Mouse (Mus musculus): ENCODE data around the gene Rasal2. TPM values are rescaled to one million over a fixed set of nuclear protein-coding genes. Genes with fewer than 3 reads are reported as not detected.

Gene Rasal2
- polyA plus RNA-seq (2015; fragmentation: Nextera tagmentation; extraction: Ambion mirVana), result 12.4 and 12.8 TPM in 2 replicates

GRCm38 (mm10) chr1:157412454-157413369, at the start of gene Rasal2:
Rasal2 (minus strand) TSS chr1:157412595.
- Histone ChIP-seq H3K4me1 (no peaks in the 10 kb centered on the region; the same call in 1 of the 2 replicates), H3K4me3 (peak within 1 kb of the TSS; percentile 76), H3K27ac (peak within 1 kb of the TSS; percentile 91), H3K4me2 (peak within 1 kb of the TSS; percentile 88), H3K36me3 (no peaks in the 10 kb centered on the region), H3K9me3 (no peaks in the 10 kb centered on the region), H3K9ac (peak within 1 kb of the TSS; percentile 62), H3K27me3 (no peaks in the 10 kb centered on the region)
- WGBS, result 1% methylated on average over 62 of the region's 62 CpGs
- peak; percentile 98 for ATAC-seq (ENCODE audit: insufficient number of reproducible peaks, low FRiP score, low TSS enrichment, low read depth)

GRCm38 (mm10) chr1:157461276-157461675, 48.9 kb upstream of the Rasal2 start:
- Histone ChIP-seq H3K27ac (no peak overlapping the region), H3K9me3 (no peaks in the 10 kb centered on the region), H3K9ac (no peak overlapping the region), H3K4me3 (no peak overlapping the region), H3K4me1 (peaks cover 6% of the 10 kb centered on the region), H3K4me2 (no peak overlapping the region), H3K36me3 (no peaks in the 10 kb centered on the region), H3K27me3 (no peaks in the 10 kb centered on the region)
- ATAC-seq (ENCODE audit: insufficient number of reproducible peaks, low FRiP score, low TSS enrichment, low read depth), result no peak
- 89% methylated on average over 5 of the region's 5 CpGs for WGBS

- WGBS, result 83% methylated on average over 5 of the region's 5 CpGs
- H3K4me1 ChIP-seq, result peaks cover 6% of the 10 kb centered on the region
These were observed 47.5 kb upstream of the Rasal2 start for GRCm38 (mm10) chr1:157459904-157460303.

GRCm38 (mm10) chr1:157458421-157459208, 46.2 kb upstream of the Rasal2 start, which contains the start of gene Cryzl2:
Cryzl2 (plus strand) TSS chr1:157458577.
- Histone ChIP-seq H3K4me3 (peak within 1 kb of the TSS; percentile 28), H3K36me3 (no peaks in the 10 kb centered on the region), H3K9me3 (no peaks in the 10 kb centered on the region), H3K27me3 (no peaks in the 10 kb centered on the region), H3K9ac (no peak within 1 kb of the TSS), H3K4me2 (peak within 1 kb of the TSS; percentile 41), H3K4me1 (peaks cover 6% of the 10 kb centered on the region), H3K27ac (no peak within 1 kb of the TSS)
- 0 out of 2 replicates have a peak, but pooled peaks have one; percentile 49 for ATAC-seq (ENCODE audit: insufficient number of reproducible peaks, low FRiP score, low TSS enrichment, low read depth)
- 17% methylated on average over 27 of the region's 29 CpGs for WGBS

More at GRCm38 (mm10) chr1:157459904-157460303, 47.5 kb upstream of the Rasal2 start:
- Histone ChIP-seq H3K9ac (no peak overlapping the region), H3K27me3 (no peaks in the 10 kb centered on the region), H3K4me3 (no peak overlapping the region), H3K4me2 (no peak overlapping the region), H3K36me3 (no peaks in the 10 kb centered on the region), H3K27ac (no peak overlapping the region), H3K9me3 (no peaks in the 10 kb centered on the region)
- no peak for ATAC-seq (ENCODE audit: insufficient number of reproducible peaks, low FRiP score, low TSS enrichment, low read depth)

GRCm38 (mm10) chr1:157457789-157458188, 45.4 kb upstream of the Rasal2 start:
- Histone ChIP-seq H3K9me3 (no peaks in the 10 kb centered on the region), H3K27me3 (no peaks in the 10 kb centered on the region), H3K4me3 (no peak overlapping the region), H3K36me3 (no peaks in the 10 kb centered on the region), H3K4me1 (peaks cover 6% of the 10 kb centered on the region), H3K4me2 (no peak overlapping the region), H3K27ac (no peak overlapping the region), H3K9ac (no peak overlapping the region)
- ATAC-seq (ENCODE audit: insufficient number of reproducible peaks, low FRiP score, low TSS enrichment, low read depth), result no peak
- whole genome bisulfite sequencing, result 83% methylated on average over 3 of the region's 3 CpGs

GRCm38 (mm10) chr1:157454876-157455275, 42.5 kb upstream of the Rasal2 start:
- no peaks in the 10 kb centered on the region for H3K27me3 ChIP-seq
- peaks cover 9% of the 10 kb centered on the region for H3K4me1 ChIP-seq
- 74% methylated on average over 6 of the region's 6 CpGs for WGBS
- no peak overlapping the region for H3K4me3 ChIP-seq
- H3K9ac ChIP-seq, result no peak overlapping the region
- H3K9me3 ChIP-seq, result no peaks in the 10 kb centered on the region
- no peak overlapping the region for H3K27ac ChIP-seq
- no peak for ATAC-seq (ENCODE audit: insufficient number of reproducible peaks, low FRiP score, low TSS enrichment, low read depth)
- no peak overlapping the region for H3K4me2 ChIP-seq
- H3K36me3 ChIP-seq, result no peaks in the 10 kb centered on the region

- H3K27ac ChIP-seq, result no peak overlapping the region
These were observed 40.6 kb upstream of the Rasal2 start for GRCm38 (mm10) chr1:157452759-157453549.

GRCm38 (mm10) chr1:157452284-157452683, 39.9 kb upstream of the Rasal2 start:
- Histone ChIP-seq H3K4me1 (peaks cover 9% of the 10 kb centered on the region), H3K9me3 (no peaks in the 10 kb centered on the region), H3K4me2 (no peak overlapping the region), H3K27me3 (0 out of 2 replicates have a peak, but pooled peaks cover 4% of the 10 kb centered on the region), H3K27ac (no peak overlapping the region), H3K9ac (no peak overlapping the region), H3K36me3 (no peaks in the 10 kb centered on the region), H3K4me3 (no peak overlapping the region)
- WGBS, result 72% methylated on average over 3 of the region's 3 CpGs
- ATAC-seq (ENCODE audit: insufficient number of reproducible peaks, low FRiP score, low TSS enrichment, low read depth), result no peak

More at GRCm38 (mm10) chr1:157452759-157453549, 40.6 kb upstream of the Rasal2 start:
- Histone ChIP-seq H3K27me3 (0 out of 2 replicates have a peak, but pooled peaks cover 4% of the 10 kb centered on the region), H3K36me3 (no peaks in the 10 kb centered on the region), H3K4me1 (peaks cover 9% of the 10 kb centered on the region), H3K4me3 (no peak overlapping the region), H3K9ac (no peak overlapping the region), H3K4me2 (no peak overlapping the region), H3K9me3 (no peaks in the 10 kb centered on the region)
- ATAC-seq (ENCODE audit: insufficient number of reproducible peaks, low FRiP score, low TSS enrichment, low read depth), result no peak
- WGBS, result 43% methylated on average over 5 of the region's 5 CpGs

GRCm38 (mm10) chr1:157449981-157450636, 37.7 kb upstream of the Rasal2 start:
- Histone ChIP-seq H3K9me3 (no peaks in the 10 kb centered on the region), H3K9ac (no peak overlapping the region), H3K27me3 (0 out of 2 replicates have a peak, but pooled peaks cover 7% of the 10 kb centered on the region), H3K27ac (no peak overlapping the region), H3K36me3 (no peaks in the 10 kb centered on the region), H3K4me1 (peaks cover 9% of the 10 kb centered on the region), H3K4me2 (peak overlapping the region; percentile 32), H3K4me3 (peak overlapping the region; percentile 1; the same call in 1 of the 2 replicates)
- 9% methylated on average over 21 of the region's 21 CpGs for WGBS
- ATAC-seq (ENCODE audit: insufficient number of reproducible peaks, low FRiP score, low TSS enrichment, low read depth), result no peak

- ATAC-seq (ENCODE audit: insufficient number of reproducible peaks, low FRiP score, low TSS enrichment, low read depth), result no peak
- 5% methylated on average over 10 of the region's 10 CpGs for WGBS
- Histone ChIP-seq H3K27me3 (0 out of 2 replicates have a peak, but pooled peaks cover 7% of the 10 kb centered on the region), H3K4me1 (peaks cover 9% of the 10 kb centered on the region), H3K9me3 (no peaks in the 10 kb centered on the region), H3K36me3 (no peaks in the 10 kb centered on the region), H3K9ac (no peak overlapping the region), H3K27ac (no peak overlapping the region), H3K4me2 (peak overlapping the region; percentile 32), H3K4me3 (0 out of 2 replicates have a peak overlapping the region, but pooled peaks have one; percentile 1)
These were observed 37.1 kb upstream of the Rasal2 start for GRCm38 (mm10) chr1:157449532-157449931.

Data from limb, embryonic 15.5 days (tissue).